Comparison of ENCODE assay signal across 8 mouse cellular contexts in genomic region chr11:93955256-93956150, GRCm38 (mm10). TPM values are rescaled to one million over a fixed set of nuclear protein-coding genes. Genes with fewer than 3 reads are reported as not detected.
DNase-seq lines count a peak whose midpoint lies in the region; ATAC-seq lines count a peak whose summit lies in the region.

No protein-coding gene starts in this region.

- H3K36me3 ChIP-seq in intestine, embryonic 15.5 days: peaks cover 20% of the 10 kb centered on the region

- peaks cover 25% of the 10 kb centered on the region for H3K4me1 ChIP-seq in intestine, embryonic 15.5 days (replicated peaks)

- under 1% methylated on average over 67 of the region's 67 CpGs for WGBS in intestine, embryonic 15.5 days

- H3K4me3 ChIP-seq in intestine, embryonic 15.5 days (replicated peaks): peak overlapping the region; percentile 77

- peak overlapping the region; percentile 94 for H3K27ac ChIP-seq in intestine, embryonic 15.5 days

- H3K4me2 ChIP-seq in intestine, embryonic 15.5 days (replicated peaks): peak overlapping the region; percentile 87

- DNase-seq in adrenal gland, adult 2 months: peak; percentile 97
- DNase-seq in embryo, embryonic 11 days: peak; percentile 96
- DNase-seq in gastrocnemius, postnatal 25 days: peak; percentile 94
- DNase-seq in left cerebral cortex, postnatal 14 days (ENCODE audit: low spot score in 2 of 2): peak; percentile 79 to 87
- peak; percentile 88 for DNase-seq in right cerebral cortex, postnatal 25 days
- peak; percentile 86 to 95 for DNase-seq in urinary bladder, postnatal 36 days (ENCODE audit: low spot score in 2 of 2)

- intact Hi-C loops in left cerebral cortex, postnatal 14 days (cut with DNase I): no loop called here

- H3K27me3 ChIP-seq in intestine, embryonic 15.5 days (replicated peaks): no peaks in the 10 kb centered on the region

- peak overlapping the region; percentile 68 for H3K9ac ChIP-seq in intestine, embryonic 15.5 days

- H3K9me3 ChIP-seq in intestine, embryonic 15.5 days: no peaks in the 10 kb centered on the region

- peak; percentile 98 for ATAC-seq in intestine, embryonic 15.5 days
- peak; percentile 95 for ATAC-seq in megakaryocyte-erythroid progenitor cell, adult 5-6 weeks (replicated peaks; ENCODE audit: low FRiP score, low TSS enrichment, poor library complexity, severe bottlenecking)

RNA-seq across cellular contexts. Expression of gene Nme2, which starts 0.6 kb away (rescaled TPM):
- total RNA-seq in adrenal gland, adult 2 months (2021): 100 to 1,000 TPM; 351 to 505 TPM
- polyA plus RNA-seq in adrenal gland, adult 2 months (2012; rRNA removed): 193 and 211 TPM in 2 replicates
- total RNA-seq in gastrocnemius, postnatal 25 days (2021): 100 to 1,000 TPM; 496 to 573 TPM
- 311 and 348 TPM in 2 replicates for polyA plus RNA-seq in intestine, embryonic 15.5 days (2015; fragmentation: Nextera tagmentation; extraction: Ambion mirVana)
- total RNA-seq in left cerebral cortex, postnatal 14 days (2021): 100 to 1,000 TPM in 1 of 2 experiments, 10 to 100 TPM in 1; 93.0 to 113 TPM
- total RNA-seq in megakaryocyte-erythroid progenitor cell, adult 5-6 weeks (2014; fragmentation: Nextera tagmentation): 171 and 305 TPM in 2 replicates
- total RNA-seq in megakaryocyte-erythroid progenitor cell, adult 5-6 weeks (2017): 149 and 173 TPM in 2 replicates

RNA-seq across cellular contexts. Expression of gene Gm20390, which starts 12.6 kb away (rescaled TPM):
- total RNA-seq in adrenal gland, adult 2 months (2021): 100 to 1,000 TPM in 1 of 2 experiments, 10 to 100 TPM in 1; 66.2 to 106 TPM
- polyA plus RNA-seq in adrenal gland, adult 2 months (2012; rRNA removed): 11.1 and 11.7 TPM in 2 replicates
- 10 to 100 TPM; 17.4 to 19.1 TPM for total RNA-seq in gastrocnemius, postnatal 25 days (2021)
- polyA plus RNA-seq in intestine, embryonic 15.5 days (2015; fragmentation: Nextera tagmentation; extraction: Ambion mirVana): 432 and 477 TPM in 2 replicates
- 100 to 1,000 TPM; 131 to 161 TPM for total RNA-seq in left cerebral cortex, postnatal 14 days (2021)
- 148 TPM in 1 of 2 replicates, not detected in the other for total RNA-seq in megakaryocyte-erythroid progenitor cell, adult 5-6 weeks (2014; fragmentation: Nextera tagmentation)
- not detected in 2 replicates for total RNA-seq in megakaryocyte-erythroid progenitor cell, adult 5-6 weeks (2017)

RNA-seq across cellular contexts. Expression of gene Nme1, which starts 12.8 kb away (rescaled TPM):
- 10 to 100 TPM; 25.2 to 40.0 TPM for total RNA-seq in adrenal gland, adult 2 months (2021)
- 45.5 and 58.5 TPM in 2 replicates for polyA plus RNA-seq in adrenal gland, adult 2 months (2012; rRNA removed)
- 10 to 100 TPM; 14.7 to 22.5 TPM for total RNA-seq in gastrocnemius, postnatal 25 days (2021)
- 162 and 174 TPM in 2 replicates for polyA plus RNA-seq in intestine, embryonic 15.5 days (2015; fragmentation: Nextera tagmentation; extraction: Ambion mirVana)
- 100 to 1,000 TPM; 104 to 109 TPM for total RNA-seq in left cerebral cortex, postnatal 14 days (2021)
- total RNA-seq in megakaryocyte-erythroid progenitor cell, adult 5-6 weeks (2014; fragmentation: Nextera tagmentation): 126 and 223 TPM in 2 replicates
- 245 and 319 TPM in 2 replicates for total RNA-seq in megakaryocyte-erythroid progenitor cell, adult 5-6 weeks (2017)

RNA-seq across cellular contexts. Expression of gene Spag9, which starts 40.4 kb away (rescaled TPM):
- total RNA-seq in adrenal gland, adult 2 months (2021): 100 to 1,000 TPM in 1 of 2 experiments, 10 to 100 TPM in 1; 88.5 to 100 TPM
- 24.5 and 39.7 TPM in 2 replicates for polyA plus RNA-seq in adrenal gland, adult 2 months (2012; rRNA removed)
- total RNA-seq in gastrocnemius, postnatal 25 days (2021): 100 to 1,000 TPM; 132 to 134 TPM
- 30.7 and 31.5 TPM in 2 replicates for polyA plus RNA-seq in intestine, embryonic 15.5 days (2015; fragmentation: Nextera tagmentation; extraction: Ambion mirVana)
- 100 to 1,000 TPM; 257 to 273 TPM for total RNA-seq in left cerebral cortex, postnatal 14 days (2021)
- total RNA-seq in megakaryocyte-erythroid progenitor cell, adult 5-6 weeks (2014; fragmentation: Nextera tagmentation): 28.3 and 37.0 TPM in 2 replicates
- total RNA-seq in megakaryocyte-erythroid progenitor cell, adult 5-6 weeks (2017): 56.1 and 78.4 TPM in 2 replicates

Comparison
In these comparisons a context has a peak if more than half of its experiments do, and no peak if none do; other contexts are left out.
1. Peak in every context shown above with its lines: DNase-seq, ATAC-seq, H3K4me3 ChIP-seq and H3K27ac ChIP-seq.